Mouse (Mus musculus) forebrain, embryonic 16.5 days (tissue): ENCODE data around the gene Mfge8. TPM values are rescaled to one million over a fixed set of nuclear protein-coding genes. Genes with fewer than 3 reads are reported as not detected.
A peak's percentile ranks its signal among the peaks of the same experiment; 100 is the strongest.

ENCODE experiments used
- ATAC-seq: fragments of 200-750 bp; cut with Nextera tagmentation; 2 replicates; pipeline ENCODE4 v1.8.0; 2017; ENCODE audit warnings: mild to moderate bottlenecking, moderate library complexity
- H3K27ac ChIP-seq: fragments of 300-500 bp; sonication (generic); 2 replicates; pipeline ENCODE4 v1.5.1; 2014; ENCODE audit warnings: low read length, control low read depth
- H3K27me3 ChIP-seq: fragments of 300-500 bp; sonication (generic); replicated peaks from 2 replicates; pipeline ENCODE4 v1.6.1; 2014; ENCODE audit warnings: low read length; ENCODE audit not compliant: control insufficient read depth, insufficient read depth
- H3K36me3 ChIP-seq: fragments of 300-500 bp; sonication (generic); 2 replicates; pipeline ENCODE4 v1.6.1; 2014; ENCODE audit not compliant: control insufficient read depth, insufficient read depth
- H3K4me1 ChIP-seq: fragments of 300-500 bp; sonication (generic); replicated peaks from 2 replicates; pipeline ENCODE4 v1.6.1; 2014; ENCODE audit warnings: low read length; ENCODE audit not compliant: control insufficient read depth, insufficient read depth
- H3K4me2 ChIP-seq: fragments of 300-500 bp; sonication (generic); 2 replicates; pipeline ENCODE4 v1.6.1; 2014; ENCODE audit warnings: mild to moderate bottlenecking, low read length, control low read depth
- H3K4me3 ChIP-seq: fragments of 300-500 bp; sonication (generic); replicated peaks from 2 replicates; pipeline ENCODE4 v1.5.1; 2014; ENCODE audit warnings: mild to moderate bottlenecking, low read length, control low read depth
- H3K9ac ChIP-seq: fragments of 300-500 bp; sonication (generic); replicated peaks from 2 replicates; pipeline ENCODE4 v1.6.1; 2014; ENCODE audit warnings: low read depth, low read length, control low read depth
- H3K9me3 ChIP-seq: fragments of 300-500 bp; sonication (generic); 2 replicates; pipeline ENCODE4 v1.6.1; 2016; ENCODE audit warnings: low read length; ENCODE audit not compliant: control insufficient read depth
- WGBS: fragments of 180-500 bp; shearing (Covaris S2); extraction: QIAGEN DNeasy Blood & Tissue Kit; methylation state at CpG from one replicate; pipeline ENCODE4 v1.1.7; 2014; 5-methylcytosine and 5-hydroxymethylcytosine counted together
- polyA plus RNA-seq: library from polyadenylated mRNA; unstranded; fragments of >200 nt; fragmentation: Nextera tagmentation; extraction: Ambion mirVana; gene quantifications from 2 replicates; pipeline ENCODE4 v1.2.1, GENCODE M21; 2015

The Mfge8 gene
- polyA plus RNA-seq, 1 experiment from 2014 or later = 185 TPM

DNA sequence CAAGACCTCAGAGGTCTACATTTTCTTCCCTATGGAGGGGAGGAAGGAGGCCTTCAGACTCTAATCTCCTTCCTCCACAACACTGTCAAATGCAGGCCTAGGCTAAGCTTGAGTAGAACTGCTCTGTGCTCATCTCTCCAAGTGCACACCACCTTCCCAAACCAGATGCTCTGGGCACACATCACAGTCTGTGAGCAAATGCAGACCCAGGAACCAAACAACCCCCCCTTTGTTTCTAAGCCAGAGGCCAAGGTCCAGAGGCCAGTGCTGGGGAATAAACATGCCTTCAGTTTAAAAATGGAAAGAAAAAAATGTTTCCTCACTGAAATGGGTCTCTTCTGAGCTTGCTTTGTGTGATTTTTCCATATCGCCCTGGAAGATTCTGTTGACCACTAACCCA lies 22.9 kb upstream of the Mfge8 start:
- Histone ChIP-seq H3K36me3 (no peaks in the 10 kb centered on the region), H3K27ac (no peak overlapping the region), H3K27me3 (no peaks in the 10 kb centered on the region), H3K4me1 (no peaks in the 10 kb centered on the region), H3K9ac (no peak overlapping the region), H3K4me3 (no peak overlapping the region), H3K4me2 (no peak overlapping the region), H3K9me3 (no peaks in the 10 kb centered on the region)
- ATAC-seq = no peak
- 97% methylated on average over 1 of the region's 1 CpGs for WGBS

DNA sequence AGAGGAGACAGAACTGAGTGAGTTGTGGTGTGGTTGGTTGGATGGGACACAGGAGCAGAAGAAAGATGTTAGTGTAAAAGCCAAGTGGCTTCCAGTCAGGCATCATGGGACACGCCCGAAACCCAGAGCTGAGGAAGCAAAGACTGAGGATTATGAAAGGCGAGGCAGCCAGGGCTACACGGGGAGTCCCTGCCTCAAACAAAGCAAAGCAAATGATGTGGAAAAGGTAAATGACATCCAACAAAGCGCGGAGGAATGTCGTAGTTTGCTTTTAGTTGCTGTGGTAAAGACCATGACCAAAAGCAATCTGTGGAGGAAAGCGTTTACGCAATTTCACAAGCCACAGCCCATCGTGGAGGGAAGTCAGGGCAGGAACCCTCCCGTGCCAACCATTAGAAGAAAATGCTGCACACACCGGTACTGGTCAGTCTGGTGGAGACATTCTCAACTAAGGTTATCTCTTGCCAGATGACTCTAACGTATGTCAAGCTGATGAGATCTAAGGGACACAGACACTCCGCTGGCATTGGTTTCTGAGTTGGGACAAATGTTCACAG lies 18.2 kb upstream of the Mfge8 start:
- Histone ChIP-seq H3K9ac (no peak overlapping the region), H3K27ac (no peak overlapping the region), H3K36me3 (no peaks in the 10 kb centered on the region), H3K4me1 (no peaks in the 10 kb centered on the region), H3K27me3 (no peaks in the 10 kb centered on the region), H3K4me3 (no peak overlapping the region), H3K4me2 (no peak overlapping the region), H3K9me3 (no peaks in the 10 kb centered on the region)
- WGBS = 49% methylated on average over 14 of the region's 14 CpGs
- ATAC-seq = no peak

DNA sequence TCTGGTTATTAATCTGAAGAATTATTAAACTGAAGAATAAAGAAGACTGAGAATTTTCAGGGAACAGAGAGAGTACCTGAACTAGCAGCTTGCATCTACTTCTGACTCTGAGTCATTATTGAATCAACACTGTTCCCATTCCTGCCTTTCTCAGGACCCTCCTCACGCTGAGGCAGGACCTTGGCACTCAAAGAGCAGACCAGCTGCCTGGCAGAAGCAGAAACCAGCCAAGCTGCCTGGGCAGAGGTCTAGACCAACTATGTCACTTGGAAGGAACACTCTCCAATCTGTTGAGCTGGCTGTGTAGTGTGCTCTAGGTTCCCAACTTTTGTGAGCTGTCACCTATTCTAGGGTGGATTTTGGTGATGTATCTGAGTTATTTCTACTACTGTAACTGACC lies 10.5 kb upstream of the Mfge8 start:
- 77% methylated on average over 1 of the region's 1 CpGs for WGBS
- Histone ChIP-seq H3K27me3 (no peaks in the 10 kb centered on the region), H3K9me3 (no peaks in the 10 kb centered on the region), H3K4me3 (no peak overlapping the region), H3K36me3 (no peaks in the 10 kb centered on the region), H3K4me2 (no peak overlapping the region), H3K27ac (no peak overlapping the region), H3K9ac (no peak overlapping the region), H3K4me1 (no peaks in the 10 kb centered on the region)
- no peak for ATAC-seq

GRCm38 (mm10) chr7:79149522-79149921 lies 662 bp upstream of the Mfge8 start:
- H3K9ac ChIP-seq = no peak overlapping the region
- H3K4me1 ChIP-seq = peaks cover 19% of the 10 kb centered on the region
- 64% methylated on average over 6 of the region's 6 CpGs for WGBS
- H3K4me3 ChIP-seq = no peak overlapping the region
- no peak overlapping the region for H3K27ac ChIP-seq
- no peaks in the 10 kb centered on the region for H3K27me3 ChIP-seq
- no peaks in the 10 kb centered on the region for H3K36me3 ChIP-seq
- H3K9me3 ChIP-seq = no peaks in the 10 kb centered on the region
- no peak for ATAC-seq
- no peak overlapping the region for H3K4me2 ChIP-seq

DNA sequence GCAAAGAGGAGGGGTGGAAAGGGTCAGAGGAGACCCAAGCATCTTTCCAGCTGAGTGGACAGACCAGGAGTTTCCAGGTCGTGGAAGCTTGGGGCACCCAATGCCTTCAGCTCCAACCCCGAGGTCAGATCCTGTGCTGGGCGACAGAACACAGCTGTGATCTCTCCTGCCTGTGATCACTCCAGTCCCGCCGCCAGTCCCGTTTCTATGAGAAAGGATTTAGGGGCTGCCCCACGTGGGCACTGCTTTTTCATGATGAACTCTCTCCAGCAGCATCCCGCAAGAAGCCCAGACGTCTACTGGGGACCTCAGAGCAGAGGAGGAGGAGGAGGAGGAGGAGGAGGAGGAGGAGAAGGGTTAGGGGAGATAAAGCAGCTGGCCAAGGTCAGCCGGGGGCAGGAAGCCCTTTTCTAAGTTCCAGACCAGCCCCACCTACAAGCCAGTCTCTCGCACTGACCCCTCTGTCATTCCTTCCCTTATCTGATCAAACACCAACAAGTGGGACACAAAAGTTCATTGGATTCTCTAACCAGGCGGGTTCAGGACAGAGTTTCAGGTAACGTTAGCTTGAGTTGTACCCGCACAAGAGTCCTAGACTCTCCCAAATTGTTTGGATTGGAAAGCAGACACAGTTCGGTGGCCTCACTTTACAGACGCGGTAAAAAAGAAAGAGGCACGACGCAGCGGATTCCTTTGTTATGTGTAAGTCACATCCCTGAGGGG lies 768 bp downstream of the Mfge8 start:
- Histone ChIP-seq H3K36me3 (no peaks in the 10 kb centered on the region), H3K4me1 (peaks cover 19% of the 10 kb centered on the region), H3K27ac (no peak overlapping the region), H3K9ac (peak overlapping the region; percentile 63), H3K4me3 (peak overlapping the region; percentile 61), H3K4me2 (peak overlapping the region; percentile 90), H3K9me3 (no peaks in the 10 kb centered on the region), H3K27me3 (no peaks in the 10 kb centered on the region)
- 1% methylated on average over 20 of the region's 20 CpGs for WGBS
- ATAC-seq = no peak

DNA sequence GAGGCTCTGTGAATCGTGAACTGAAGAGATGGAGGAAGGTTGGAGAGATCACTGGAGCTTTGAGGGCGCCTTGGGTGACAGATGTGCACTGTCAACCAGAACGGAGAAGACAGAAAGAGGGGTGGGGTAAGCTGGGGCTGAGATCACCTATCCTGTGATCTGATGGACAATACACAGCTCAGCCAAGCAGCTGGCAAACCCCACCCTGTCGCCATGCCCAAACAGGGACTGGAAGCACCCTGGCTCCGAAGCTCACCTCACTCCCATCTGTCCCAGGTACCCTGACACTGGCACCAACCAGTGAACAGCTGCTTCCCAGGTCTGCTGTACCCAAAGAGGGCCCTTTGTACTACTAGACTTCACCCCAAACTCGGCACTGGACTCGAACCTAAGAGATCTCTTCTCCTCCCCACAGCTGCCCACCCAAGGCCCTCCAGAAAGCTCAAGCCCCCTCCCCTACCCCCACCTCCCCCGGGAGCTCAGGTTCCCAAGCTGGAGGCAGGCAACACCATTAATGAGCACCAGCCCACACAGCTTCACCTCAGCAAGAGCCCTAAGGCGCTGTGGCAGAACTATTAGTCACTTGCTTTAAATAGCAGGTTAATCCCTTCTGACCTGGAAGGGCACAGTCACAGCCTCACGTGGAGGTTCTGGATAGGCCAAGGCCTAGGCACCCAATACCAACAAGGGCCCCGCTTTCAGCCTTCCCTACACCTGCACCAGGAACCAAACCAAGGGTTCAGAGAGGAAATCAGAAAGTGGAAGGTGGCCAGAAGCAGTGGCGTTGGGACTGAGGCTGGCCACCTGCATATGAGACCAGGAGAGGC lies 1.6 kb downstream of the Mfge8 start:
- H3K9ac ChIP-seq = peak overlapping the region; percentile 35
- H3K4me2 ChIP-seq = peak overlapping the region; percentile 90
- no peak for ATAC-seq
- H3K4me1 ChIP-seq = peaks cover 19% of the 10 kb centered on the region
- no peak overlapping the region for H3K27ac ChIP-seq
- H3K36me3 ChIP-seq = no peaks in the 10 kb centered on the region
- no peaks in the 10 kb centered on the region for H3K9me3 ChIP-seq
- whole genome bisulfite sequencing = 48% methylated on average over 12 of the region's 12 CpGs
- H3K27me3 ChIP-seq = no peaks in the 10 kb centered on the region
- peak overlapping the region; percentile 61 for H3K4me3 ChIP-seq

GRCm38 (mm10) chr7:79140897-79141296 lies 8.0 kb downstream of the Mfge8 start:
- ATAC-seq = peak; percentile 40
- Histone ChIP-seq H3K4me2 (no peak overlapping the region), H3K9ac (no peak overlapping the region), H3K27ac (no peak overlapping the region), H3K4me1 (no peaks in the 10 kb centered on the region; the same call in 1 of the 2 replicates), H3K27me3 (no peaks in the 10 kb centered on the region), H3K36me3 (no peaks in the 10 kb centered on the region), H3K9me3 (no peaks in the 10 kb centered on the region), H3K4me3 (no peak overlapping the region)
- 29% methylated on average over 8 of the region's 8 CpGs for WGBS

- H3K4me3 ChIP-seq = no peak overlapping the region
- WGBS = 62% methylated on average over 4 of the region's 4 CpGs
- no peak overlapping the region for H3K9ac ChIP-seq
- no peaks in the 10 kb centered on the region for H3K36me3 ChIP-seq
- ATAC-seq = no peak
- H3K9me3 ChIP-seq = no peaks in the 10 kb centered on the region
- H3K4me1 ChIP-seq = no peaks in the 10 kb centered on the region; the same call in 1 of the 2 replicates
- no peak overlapping the region for H3K27ac ChIP-seq
- H3K4me2 ChIP-seq = no peak overlapping the region
- no peaks in the 10 kb centered on the region for H3K27me3 ChIP-seq
Measured at GRCm38 (mm10) chr7:79139891-79140591, 8.8 kb downstream of the Mfge8 start.

DNA sequence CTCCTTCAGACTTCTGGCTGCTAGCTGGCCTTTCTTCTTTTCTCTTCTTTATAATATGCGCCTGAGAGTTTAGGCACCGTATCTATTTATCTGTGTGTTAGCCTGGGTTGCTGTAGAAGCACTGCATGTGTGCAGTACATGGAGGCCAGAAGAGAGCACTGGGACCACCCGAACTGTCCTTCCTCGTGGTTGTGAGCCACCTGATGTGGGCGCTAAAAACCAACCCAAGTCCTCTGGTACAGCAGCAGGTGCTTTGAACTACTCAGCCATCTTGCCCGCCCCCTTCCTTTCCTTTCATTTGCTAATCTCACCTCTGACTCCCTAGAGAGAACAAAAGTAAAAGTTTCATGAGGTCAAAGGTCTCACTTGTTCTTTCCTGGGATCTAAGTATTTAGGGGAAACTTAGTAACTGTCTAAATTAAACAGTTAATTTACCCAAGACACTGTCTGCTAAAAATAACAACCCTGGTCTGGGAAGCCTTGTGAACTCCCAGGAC lies 9.5 kb downstream of the Mfge8 start:
- Histone ChIP-seq H3K4me1 (no peaks in the 10 kb centered on the region), H3K4me2 (no peak overlapping the region), H3K27me3 (no peaks in the 10 kb centered on the region), H3K27ac (no peak overlapping the region), H3K36me3 (no peaks in the 10 kb centered on the region), H3K4me3 (no peak overlapping the region), H3K9ac (no peak overlapping the region), H3K9me3 (no peaks in the 10 kb centered on the region)
- WGBS = 55% methylated on average over 6 of the region's 6 CpGs
- no peak for ATAC-seq
